Mouse (Mus musculus) embryo, embryonic 11 days (tissue): ENCODE measurements around the gene Ppdpf.

Source experiments
- DNase-seq: peaks from one replicate; pipeline ENCODE4 v3.0.0-alpha.2; 2015

Ppdpf gene

DNA sequence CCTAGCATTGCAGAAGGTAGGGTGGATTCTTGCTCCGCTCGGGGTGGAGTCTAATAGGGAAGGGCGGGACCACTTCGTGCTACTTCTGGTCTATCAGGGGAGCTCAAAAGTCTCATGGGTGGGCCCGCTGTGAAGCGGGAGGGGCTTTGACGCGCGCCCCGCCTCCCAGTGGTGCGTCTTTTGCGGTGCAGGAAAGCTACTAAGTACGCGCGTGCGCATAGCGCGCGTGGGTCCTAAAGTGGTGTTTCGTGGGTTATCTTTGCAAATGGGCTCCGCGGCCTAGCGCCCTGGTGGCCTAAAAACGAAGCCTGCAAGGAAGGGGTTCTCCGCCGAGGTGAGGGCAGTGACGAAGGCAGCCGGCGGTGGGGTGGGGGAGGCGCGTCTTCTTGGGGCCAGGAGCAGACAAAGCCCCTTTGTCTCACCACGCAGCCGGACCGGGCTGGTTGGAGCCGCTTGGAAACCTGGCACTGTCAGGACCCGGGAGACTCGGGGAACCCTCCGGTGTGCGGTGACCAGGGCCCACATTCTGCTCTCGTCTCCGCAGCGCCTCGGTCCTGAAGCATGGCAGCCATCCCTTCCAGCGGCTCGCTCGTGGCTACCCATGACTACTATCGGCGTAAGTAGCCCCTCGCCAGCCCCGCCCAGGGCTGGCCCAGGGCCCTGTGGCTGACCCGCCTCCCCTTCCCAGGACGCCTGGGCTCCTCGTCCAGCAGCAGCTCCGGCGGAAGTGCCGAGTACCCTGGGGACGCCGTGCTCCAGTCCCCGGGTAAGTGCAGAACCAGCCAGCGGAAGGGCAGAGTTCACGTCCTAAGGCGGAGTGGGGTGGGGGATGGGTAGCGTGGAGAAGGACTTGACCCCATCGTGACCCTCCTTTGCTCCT is at the start of gene Ppdpf:
TSS of gene Ppdpf (plus strand) at position 127 of the 880 bp plus-strand sequence.
- DNase-seq = peak; percentile 93

DNA sequence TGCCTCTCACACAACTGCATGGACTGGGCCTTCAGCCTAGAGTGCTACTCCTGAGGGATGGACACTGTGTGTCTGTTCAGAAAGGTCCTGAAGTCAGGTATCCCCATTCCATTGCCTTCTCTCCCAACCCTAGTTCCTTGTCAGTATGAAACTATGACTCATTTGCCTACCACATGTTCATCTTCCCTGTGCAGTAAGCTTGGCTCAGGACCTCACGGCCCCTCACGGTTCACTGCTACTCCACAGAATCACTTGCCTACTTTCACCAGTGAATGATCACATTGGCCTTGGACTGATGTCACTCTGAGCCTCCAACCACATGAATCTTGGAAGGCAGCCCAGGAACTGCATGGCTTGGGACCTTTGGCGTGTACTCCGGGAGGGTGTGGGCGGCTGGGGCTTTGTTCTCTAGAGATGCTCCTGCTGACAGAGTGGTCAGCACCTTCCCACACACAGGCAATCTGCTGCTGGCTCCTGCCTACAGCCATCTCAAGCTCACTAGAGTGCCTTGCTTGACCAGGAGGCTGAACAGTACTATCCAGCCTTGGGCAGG is 47.3 kb upstream of the Ppdpf start:
- DNase-seq = no peak

DNA sequence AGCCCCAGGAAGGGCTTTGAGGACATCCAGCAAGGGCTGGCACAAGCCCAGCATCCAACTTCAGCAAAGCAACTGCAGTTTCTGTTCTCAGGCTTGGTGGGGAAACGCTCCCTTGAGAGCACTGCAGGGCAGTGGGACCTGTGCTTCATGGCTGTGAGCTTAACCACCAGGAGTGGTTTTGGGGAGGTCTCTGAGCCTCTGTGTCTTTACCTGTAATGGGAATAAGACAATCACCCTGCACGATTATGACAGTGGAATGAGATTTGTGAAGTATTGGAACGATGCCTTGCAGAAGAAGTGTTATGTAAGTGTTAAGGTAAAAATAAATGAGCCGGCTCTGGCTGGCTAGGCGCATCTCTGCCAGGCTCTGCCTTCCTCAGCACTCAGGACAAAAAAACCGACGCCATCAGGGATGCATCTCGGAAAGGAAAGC is 44.3 kb upstream of the Ppdpf start:
- no peak for DNase-seq

DNA sequence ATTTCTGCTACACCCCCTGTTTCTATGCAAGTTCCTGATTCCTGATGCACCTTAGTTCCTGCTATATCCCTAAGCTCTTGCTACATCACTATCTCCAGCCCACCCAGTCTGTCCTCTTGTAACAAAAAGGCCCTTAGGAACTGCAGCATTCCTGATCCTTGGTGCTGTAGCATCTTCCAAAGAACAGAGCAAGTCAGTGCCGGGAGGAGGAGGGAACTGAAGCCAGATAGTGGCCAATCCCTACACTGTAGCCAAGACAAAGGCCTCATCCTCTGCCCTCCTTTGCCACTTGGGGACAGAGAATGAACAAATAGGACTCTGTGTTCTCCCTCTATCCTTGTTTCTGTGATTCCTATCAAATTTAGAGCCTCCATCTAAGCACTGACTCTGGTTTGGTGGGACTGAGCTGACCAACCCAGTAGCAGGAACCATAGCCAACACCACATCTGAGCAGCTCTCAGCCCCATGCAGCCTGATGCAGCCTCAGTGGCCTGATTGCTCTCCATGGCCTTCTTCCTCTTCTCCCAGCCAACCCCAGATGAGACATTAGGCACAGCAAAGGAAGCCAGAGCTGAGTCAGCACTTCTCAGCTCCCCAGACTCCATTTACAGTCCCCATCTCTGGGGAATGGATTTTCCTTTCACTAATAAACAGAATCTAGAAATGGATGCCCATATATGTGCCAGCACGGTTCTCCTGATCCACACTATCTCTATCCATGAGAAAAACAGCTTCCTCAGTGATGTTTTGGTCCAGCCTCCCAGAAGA is 43.4 kb upstream of the Ppdpf start:
- no peak for DNase-seq

- DNase-seq = no peak
Observed at GRCm38 (mm10) chr2:181144675-181145074, 42.4 kb upstream of the Ppdpf start.

DNA sequence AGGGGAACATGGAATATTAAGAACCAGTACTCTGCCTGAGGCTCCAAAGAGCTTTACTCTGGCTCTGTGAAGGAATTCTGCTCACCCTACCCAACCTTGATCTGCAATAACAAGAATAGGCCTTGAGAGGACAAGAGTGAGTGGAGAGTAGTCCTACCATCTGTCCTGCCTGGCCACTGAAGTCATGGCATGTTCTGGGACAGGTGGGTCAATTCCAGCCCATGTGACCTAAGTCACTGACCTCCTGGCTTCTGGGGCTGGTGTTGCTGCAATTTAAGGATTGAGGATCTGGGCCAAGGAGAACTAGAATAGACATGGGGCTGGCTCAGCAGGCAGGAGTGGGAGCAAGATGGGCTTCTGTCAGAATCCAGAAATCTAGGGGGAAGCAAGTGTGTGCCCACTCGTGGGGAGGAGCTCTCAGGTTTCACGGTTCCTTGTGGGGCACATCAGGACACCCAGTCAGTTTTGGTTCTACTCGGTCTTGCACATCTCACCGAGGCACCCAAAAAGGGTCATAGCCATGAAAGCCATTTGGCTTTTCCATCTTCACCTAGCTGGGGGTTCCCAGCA is 40.0 kb upstream of the Ppdpf start:
- no peak for DNase-seq

GRCm38 (mm10) chr2:181147546-181148317 is 39.3 kb upstream of the Ppdpf start:
- DNase-seq = peak; percentile 70

- peak; percentile 20 for DNase-seq
Observed at GRCm38 (mm10) chr2:181148318-181148955, 38.6 kb upstream of the Ppdpf start.

- no peak for DNase-seq
Observed at GRCm38 (mm10) chr2:181150281-181150680, 36.8 kb upstream of the Ppdpf start.

DNA sequence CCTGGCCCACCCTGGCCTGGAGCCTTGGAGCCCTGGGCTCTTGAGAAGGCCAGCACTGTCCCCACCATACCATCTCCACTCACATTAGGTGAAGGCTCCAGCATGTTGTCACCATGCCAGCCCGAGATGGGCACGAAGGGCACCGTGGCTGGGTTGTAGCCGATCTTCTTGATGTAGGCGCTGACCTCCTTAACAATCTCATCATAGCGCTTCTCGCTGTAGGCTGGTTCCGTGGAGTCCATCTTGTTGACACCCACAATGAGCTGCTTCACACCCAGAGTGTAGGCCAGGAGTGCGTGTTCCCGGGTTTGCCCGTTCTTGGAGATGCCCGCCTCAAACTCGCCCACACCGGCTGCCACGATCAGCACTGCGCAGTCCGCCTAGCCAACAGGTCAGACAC is 34.3 kb upstream of the Ppdpf start:
- DNase-seq = no peak

DNA sequence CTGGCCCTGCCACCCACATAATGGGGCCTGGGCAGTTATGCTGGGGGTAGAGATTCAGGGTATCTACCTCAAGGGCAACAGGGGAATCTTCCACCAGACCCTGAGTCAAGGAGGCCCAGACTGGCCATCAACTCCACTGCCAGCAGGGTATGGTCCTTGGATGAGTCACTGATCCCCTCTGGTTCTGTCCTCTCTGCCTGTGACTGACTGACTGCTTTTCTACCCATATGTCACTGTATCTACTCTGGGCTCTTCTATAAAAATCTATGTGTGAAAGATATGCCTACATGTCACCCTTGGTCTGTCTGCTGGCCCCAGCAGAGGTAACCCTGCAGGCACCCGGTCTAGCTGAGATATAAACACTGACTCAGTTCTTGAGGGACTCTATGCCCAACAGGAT is 33.9 kb upstream of the Ppdpf start:
- DNase-seq = no peak

- DNase-seq = peak; percentile 48
Observed at GRCm38 (mm10) chr2:181153837-181154236, 33.2 kb upstream of the Ppdpf start.

DNA sequence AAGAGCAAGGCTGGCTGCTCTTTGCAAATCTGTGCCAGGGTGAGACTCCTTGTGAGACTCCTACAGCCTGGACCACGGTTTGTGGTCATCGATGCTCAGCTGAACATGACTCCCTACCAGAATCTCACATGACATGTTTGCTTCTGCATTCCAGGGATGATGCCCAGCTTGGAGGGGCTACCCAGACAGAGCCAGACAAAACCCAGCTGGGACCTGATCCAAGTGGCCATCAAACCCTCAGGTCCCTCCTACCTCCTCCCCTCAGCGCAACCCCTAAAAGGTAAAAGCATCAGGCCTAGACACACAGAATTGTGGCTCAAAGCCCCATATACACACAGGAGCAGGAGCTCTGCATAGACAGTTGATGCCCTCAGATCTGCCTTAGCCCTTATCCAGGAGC is 32.7 kb upstream of the Ppdpf start:
- no peak for DNase-seq

GRCm38 (mm10) chr2:181154831-181155415 is 32.1 kb upstream of the Ppdpf start:
- no peak for DNase-seq

GRCm38 (mm10) chr2:181155801-181156200 is 31.2 kb upstream of the Ppdpf start:
- DNase-seq = no peak

DNA sequence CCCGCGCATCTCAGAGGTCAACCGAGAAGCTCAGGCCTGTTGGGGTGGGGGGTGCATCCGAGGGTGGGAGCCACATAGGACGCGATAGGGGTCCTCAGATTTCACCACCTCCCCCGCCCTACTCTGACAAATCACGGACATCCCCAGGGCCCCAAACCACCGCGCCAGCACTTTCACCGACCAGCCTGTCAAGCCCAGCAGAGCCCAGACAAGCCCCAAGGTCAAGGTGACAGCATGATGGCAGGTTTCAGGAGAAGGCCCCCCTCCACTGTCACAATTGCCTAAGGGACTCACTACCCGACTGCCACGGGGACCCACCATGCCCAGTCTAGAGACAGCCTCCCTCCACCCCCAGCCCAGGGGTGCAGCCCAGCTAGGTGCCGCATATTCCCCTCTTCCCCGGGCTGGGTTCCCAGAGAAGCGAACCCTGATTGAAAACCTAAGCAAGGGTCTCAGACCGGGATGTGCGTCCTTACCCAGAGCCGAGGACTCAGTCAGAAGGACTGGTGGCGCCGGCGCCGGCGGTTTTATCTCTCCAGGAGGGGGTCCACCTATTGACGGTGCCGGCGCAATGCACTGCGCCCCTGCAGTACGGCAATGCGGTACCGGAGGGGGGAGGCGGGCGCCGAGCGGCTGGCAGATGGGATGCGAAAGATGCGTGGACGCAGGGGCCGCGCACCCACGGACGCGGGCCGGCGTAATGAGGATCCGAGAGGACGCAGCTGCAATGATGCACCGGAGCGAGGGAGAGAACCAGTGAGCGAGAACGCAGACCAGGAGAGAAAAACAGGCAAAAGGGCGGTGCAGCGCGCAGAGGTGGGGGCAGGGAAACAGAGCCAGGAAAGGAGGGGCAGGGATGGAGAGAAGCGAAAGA is 30.6 kb upstream of the Ppdpf start, which contains the start of gene Eef1a2:
TSS of gene Eef1a2 (minus strand) at position 767 of the 874 bp plus-strand sequence.
- peak; percentile 41 for DNase-seq

DNA sequence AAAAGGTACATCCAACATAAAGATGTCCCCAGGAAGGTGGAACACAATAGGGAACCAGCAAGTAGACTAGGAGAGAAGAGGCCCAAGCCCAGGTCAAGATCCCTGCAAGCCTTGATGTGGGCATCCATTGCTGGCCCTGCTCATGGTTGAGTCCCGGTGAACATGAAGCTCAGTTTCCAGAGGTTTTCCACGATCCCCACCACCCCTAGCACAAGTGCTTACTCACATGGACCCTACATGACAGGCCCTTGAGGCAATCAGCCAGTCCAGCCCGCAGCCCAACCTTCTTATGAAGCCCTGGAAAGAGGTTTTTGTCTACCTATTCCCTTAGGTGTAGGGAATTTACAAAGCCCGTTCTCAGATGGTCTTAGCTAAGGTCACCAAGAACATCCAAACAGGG is 29.9 kb upstream of the Ppdpf start:
- no peak for DNase-seq

- no peak for DNase-seq
Observed at GRCm38 (mm10) chr2:181157716-181158302, 29.2 kb upstream of the Ppdpf start.

- no peak for DNase-seq
Observed at GRCm38 (mm10) chr2:181158471-181158870, 28.6 kb upstream of the Ppdpf start.

DNA sequence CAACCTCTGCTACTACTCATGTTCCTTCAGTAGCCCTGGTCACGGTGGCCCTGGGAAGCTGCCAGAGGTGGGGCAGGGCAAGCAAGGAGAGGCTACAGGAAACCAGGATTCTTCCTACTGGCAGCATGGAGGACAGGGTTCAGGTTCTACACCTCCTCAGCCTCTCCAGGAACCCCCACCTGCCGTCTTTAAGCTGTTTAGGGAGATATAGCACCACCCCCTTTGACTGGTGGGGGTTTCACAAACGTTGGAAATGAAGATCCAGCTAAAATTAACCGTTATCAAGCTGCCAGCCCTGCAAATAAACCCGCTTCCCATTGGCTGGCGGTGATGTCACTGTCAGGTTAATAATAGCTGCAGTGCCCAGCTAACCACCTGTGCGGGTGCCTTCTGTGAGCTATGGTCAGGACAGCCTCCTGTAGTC is 27.9 kb upstream of the Ppdpf start:
- no peak for DNase-seq
